ENCODE assay signal across 28 mouse cellular contexts in the genomic region with DNA sequence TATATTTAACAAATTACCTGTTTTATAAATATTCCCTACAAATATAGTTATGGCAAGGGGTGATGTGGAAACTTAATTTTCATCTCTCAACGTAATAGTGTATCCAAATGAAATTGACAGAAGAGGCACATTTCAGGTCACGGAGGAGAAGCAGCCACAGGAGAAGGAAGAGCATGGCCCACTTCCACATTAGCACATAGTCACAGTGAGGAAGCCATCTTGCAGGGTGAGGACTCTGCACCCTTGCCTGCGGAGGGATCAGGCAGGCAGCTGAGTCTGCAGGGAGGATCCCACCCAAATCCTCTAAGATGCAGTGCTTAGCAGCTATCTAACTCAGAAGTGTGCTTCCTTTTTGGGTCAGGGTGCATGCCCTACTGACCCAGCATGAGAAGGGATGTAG.
"Had no signal": no experiment of that assay in that cellular context is flagged by ENCODE, and none has a peak within 500 bp of the region (broad histone marks: within the 10 kb centered on the region; RNA-seq: fewer than 3 reads in every experiment).

No protein-coding gene starts in this region.

- H3K4me3 ChIP-seq: embryonic facial prominence, embryonic 10.5 days; embryonic facial prominence, embryonic 12.5 days; embryonic facial prominence, embryonic 13.5 days; embryonic facial prominence, embryonic 15.5 days; erythroblast, embryonic 14.5 days; forebrain, embryonic 10.5 days; forebrain, embryonic 12.5 days; forebrain, embryonic 13.5 days; forebrain, embryonic 15.5 days; gastrocnemius, adult 2 months; heart, adult 2 months had no signal

- H3K4me1 ChIP-seq: forebrain, embryonic 12.5 days; forebrain, embryonic 13.5 days; forebrain, embryonic 15.5 days had no signal

- H3K9me3 ChIP-seq: embryonic facial prominence, embryonic 10.5 days; embryonic facial prominence, embryonic 12.5 days; embryonic facial prominence, embryonic 13.5 days; embryonic facial prominence, embryonic 15.5 days; forebrain, embryonic 10.5 days; forebrain, embryonic 12.5 days; forebrain, embryonic 13.5 days; forebrain, embryonic 15.5 days had no signal

- ATAC-seq: forebrain, embryonic 13.5 days; forebrain, embryonic 14.5 days; forebrain, embryonic 15.5 days; forebrain, embryonic 16.5 days; forebrain, postnatal 0 days had no signal

- DNase-seq: cerebellum, adult 8-10 months; cerebellum, adult 9-10 months; cerebellum, adult 9-11 months; cerebellum, postnatal 10 days; cerebellum, postnatal 14 days; cerebellum, postnatal 25 days; cerebellum, postnatal 36 days; embryo, embryonic 11 days; forebrain, postnatal 0 days; gastrocnemius, adult 2 months; gastrocnemius, postnatal 10 days; gastrocnemius, postnatal 14 days; gastrocnemius, postnatal 25 days; gastrocnemius, postnatal 36 days; heart, adult 11 months; heart, adult 18-20 months; heart, adult 2 months had no signal

- H3K27me3 ChIP-seq: embryonic facial prominence, embryonic 12.5 days; embryonic facial prominence, embryonic 13.5 days; embryonic facial prominence, embryonic 15.5 days; forebrain, embryonic 12.5 days; forebrain, embryonic 13.5 days; forebrain, embryonic 15.5 days had no signal

- H3K36me3 ChIP-seq: embryonic facial prominence, embryonic 10.5 days; embryonic facial prominence, embryonic 12.5 days; embryonic facial prominence, embryonic 13.5 days; embryonic facial prominence, embryonic 15.5 days; forebrain, embryonic 10.5 days; forebrain, embryonic 12.5 days; forebrain, embryonic 15.5 days had no signal
